Mouse (Mus musculus): ENCODE results near the gene Mrpl21.

The Mrpl21 gene

DNA sequence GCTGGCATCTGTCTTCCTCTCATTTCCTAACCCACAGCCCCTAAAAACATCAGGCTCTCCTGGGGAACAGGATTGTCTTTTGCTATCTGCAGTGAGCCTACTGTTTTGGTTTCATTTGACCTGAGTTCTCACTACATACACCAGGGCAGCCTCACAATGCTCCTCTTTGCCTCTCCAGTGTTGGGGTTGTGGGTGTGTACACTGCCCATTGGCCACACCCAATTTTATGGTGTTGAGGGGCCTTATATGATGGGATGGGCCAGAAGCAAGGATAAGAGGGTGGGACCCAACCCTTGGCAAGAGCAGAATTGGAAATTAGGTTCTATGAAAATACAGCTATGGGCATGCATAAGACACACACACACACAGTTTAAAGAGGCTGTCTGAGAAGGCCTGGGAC is 14.3 kb downstream of the Mrpl21 start:
- DNase-seq (ENCODE audit: extremely low spot score, low read depth, low spot score), result no peak

- no peak for DNase-seq (ENCODE audit: extremely low spot score, low read depth, low spot score)
Observed at GRCm38 (mm10) chr19:3297775-3298174, 15.1 kb downstream of the Mrpl21 start.

- DNase-seq (ENCODE audit: extremely low spot score, low read depth, low spot score), result no peak
Observed at GRCm38 (mm10) chr19:3304017-3304416, 21.3 kb downstream of the Mrpl21 start.

DNA sequence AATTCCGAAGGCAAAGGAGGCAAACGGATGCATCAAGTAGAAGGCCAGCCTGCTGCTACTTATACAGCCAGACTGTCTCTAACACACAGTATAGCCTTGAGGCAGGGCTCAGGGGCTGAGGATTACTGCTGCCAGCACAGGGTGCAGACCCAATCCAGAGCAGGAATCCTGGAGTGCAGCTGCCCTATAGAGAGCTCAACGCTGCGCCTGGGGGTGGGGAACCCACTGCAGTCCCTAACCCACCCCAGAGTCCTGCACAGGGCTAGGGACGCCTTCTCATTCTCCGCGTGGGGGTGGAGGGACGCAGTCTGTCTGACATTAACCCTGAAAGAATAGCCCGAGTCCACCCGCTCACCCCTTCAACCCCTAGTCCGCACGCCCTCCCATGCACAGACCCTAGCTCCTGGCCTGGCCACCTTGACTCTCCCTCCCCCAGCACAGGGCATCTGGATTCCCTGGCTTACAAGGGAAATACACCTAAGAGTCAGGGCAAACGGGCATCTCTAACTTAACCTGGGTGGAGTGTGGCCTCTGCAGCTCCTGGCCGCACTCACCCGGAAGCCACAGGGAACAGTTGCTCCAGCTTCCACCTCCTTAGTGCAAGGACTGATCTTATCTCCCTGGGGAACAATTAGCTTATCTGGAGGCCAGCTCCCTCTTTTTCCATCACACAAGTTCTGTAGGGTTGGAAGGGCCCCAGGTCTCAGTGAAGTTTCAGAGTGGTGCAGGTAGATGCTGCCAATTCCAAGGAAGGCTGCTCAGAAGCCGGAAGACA is 24.7 kb downstream of the Mrpl21 start:
- no peak for DNase-seq (ENCODE audit: extremely low spot score, low read depth, low spot score)

- DNase-seq (ENCODE audit: extremely low spot score, low read depth, low spot score), result no peak
Observed at GRCm38 (mm10) chr19:3319341-3319740, 36.6 kb downstream of the Mrpl21 start.

GRCm38 (mm10) chr19:3320086-3320485 is 37.4 kb downstream of the Mrpl21 start:
- DNase-seq (ENCODE audit: extremely low spot score, low read depth, low spot score), result no peak

DNA sequence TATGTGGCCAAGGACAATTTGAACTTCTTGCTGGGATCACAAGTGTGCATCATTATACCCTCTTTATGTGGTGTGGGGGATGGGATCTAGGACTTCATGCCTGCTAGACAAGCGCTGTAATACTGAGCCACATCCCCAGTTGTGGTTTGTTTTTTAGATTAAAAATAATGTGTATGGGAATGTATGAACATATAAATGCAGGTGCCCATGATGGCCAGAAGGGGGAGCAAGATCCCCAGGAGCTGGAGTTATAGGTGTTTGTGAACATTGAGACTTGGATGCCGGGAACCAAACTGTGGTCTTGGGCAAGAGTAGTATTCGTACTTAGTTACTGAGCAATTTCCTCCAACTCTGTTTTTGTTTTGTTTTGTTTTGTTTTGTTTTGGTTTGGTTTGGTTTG is 38.1 kb downstream of the Mrpl21 start:
- no peak for DNase-seq (ENCODE audit: extremely low spot score, low read depth, low spot score)

- no peak for DNase-seq (ENCODE audit: extremely low spot score, low read depth, low spot score)
Observed at GRCm38 (mm10) chr19:3321617-3322016, 38.9 kb downstream of the Mrpl21 start.

DNA sequence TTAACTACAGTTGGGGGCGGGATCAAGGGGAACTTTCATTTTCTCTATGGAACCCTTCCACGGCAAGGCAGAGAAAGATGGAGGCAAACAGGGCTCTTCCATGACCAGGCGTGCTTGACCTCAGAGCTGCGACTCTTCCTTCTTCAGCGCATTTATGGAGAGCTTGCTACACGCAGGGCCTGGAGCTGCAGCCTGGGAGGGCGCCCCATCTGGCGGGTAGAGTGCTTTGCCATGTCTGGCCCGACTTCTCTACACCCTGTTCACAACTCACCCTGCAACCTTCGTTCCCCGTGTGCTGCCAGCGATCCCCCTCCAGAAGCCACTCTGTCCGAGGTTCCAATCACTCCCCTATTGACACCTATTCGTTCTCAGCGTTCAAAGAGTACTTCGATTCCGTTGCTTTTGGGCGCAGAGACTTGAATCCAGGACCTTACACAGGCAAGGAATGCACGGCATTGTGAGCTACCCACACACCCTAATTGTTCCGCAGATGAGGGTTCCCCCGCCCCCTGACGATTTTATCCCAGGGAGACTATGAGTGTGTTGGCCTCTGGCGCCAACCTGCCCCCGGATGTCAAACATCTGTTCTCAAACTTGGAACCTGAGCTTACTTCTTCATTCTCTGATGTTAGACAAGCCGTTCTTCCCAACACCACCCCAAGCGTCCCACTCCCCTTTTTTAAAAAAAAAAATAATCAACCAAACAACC is 39.7 kb downstream of the Mrpl21 start, which contains the start of gene Cpt1a:
Cpt1a (plus strand) TSS at position 74 of the 709 bp plus-strand sequence.
- DNase-seq (ENCODE audit: extremely low spot score, low read depth, low spot score), result no peak

DNA sequence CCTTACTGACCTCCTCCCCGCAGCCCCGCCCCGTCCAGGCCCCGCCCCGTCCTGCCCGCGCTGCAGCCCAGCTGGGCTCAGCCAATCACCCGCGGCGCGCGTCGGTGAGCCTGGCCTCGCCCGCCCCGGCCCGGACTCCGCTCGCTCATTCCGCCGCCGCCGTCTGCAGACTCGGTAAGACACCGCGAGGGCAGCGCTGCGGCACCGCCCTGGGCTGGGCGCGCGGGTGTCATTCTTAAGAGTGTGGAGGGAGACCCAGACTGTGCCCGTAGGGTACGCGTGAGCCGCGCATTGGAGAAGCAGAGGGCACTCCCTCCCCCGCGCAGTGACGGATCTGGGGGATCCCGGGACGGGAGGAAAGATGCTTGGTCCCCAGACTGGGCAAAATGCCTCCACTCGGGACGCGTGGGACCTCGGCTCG is 40.5 kb downstream of the Mrpl21 start:
- DNase-seq (ENCODE audit: extremely low spot score, low read depth, low spot score), result no peak

DNA sequence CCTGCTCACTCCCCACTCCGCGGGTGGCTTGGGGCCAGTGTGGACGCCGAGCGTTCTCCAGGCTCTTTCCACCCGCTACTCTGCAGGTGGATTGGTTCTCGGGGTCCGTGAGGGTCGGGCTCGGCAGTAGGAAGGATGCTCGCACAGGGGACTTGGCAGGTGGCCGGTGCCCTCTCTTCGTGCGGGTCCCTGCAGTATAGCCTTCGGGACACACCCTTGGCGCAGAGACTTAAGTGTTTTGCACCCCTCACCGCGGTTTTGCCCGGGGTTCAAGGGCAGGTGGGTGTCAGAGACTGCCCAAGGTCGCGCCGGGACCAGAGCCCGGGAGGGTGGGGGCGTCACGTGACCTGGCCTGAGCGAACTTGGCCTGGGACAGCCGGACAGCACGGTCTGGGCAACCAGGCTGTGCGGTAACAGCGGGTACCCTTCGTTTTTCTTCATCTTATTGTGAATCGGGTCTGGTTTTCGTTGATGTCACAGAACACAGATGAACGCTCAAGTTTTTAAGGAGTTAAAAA is 41.1 kb downstream of the Mrpl21 start:
- no peak for DNase-seq (ENCODE audit: extremely low spot score, low read depth, low spot score)

GRCm38 (mm10) chr19:3324271-3324811 is 41.6 kb downstream of the Mrpl21 start:
- DNase-seq (ENCODE audit: extremely low spot score, low read depth, low spot score), result no peak

GRCm38 (mm10) chr19:3324931-3325711 is 42.4 kb downstream of the Mrpl21 start:
- DNase-seq (ENCODE audit: extremely low spot score, low read depth, low spot score), result no peak

DNA sequence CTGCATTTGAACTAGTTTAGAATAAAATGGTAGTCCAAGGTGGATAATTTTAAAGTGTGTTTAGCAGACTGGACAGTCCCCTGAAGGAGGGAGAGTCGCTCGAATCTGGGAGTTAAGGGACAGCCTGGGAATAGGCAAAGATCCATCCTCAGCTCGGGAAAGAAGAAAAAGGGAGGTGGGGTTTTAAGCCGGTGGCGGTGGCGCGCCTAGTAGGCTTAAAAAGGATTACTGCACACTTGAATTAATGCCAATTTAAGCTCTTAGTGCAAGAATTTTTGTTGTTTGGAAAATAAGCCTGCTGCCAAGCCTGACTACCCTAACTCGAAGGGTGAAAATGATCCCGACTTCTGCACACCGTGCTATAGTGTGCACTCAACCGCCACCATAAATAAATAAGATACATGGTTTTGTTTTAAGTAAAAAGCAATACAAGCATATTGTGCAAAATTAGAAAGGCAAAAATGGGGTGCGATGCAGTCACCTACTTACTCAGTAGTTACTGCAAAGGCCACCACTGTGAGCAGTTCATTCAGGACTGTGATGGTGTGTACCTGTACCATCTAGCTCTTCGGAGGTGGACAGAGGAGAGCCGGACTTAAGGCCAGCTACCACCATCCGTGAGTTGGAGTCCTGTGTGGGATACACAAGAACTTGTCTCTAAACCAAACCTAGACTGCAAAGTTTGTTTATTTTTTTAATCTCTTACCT is 43.2 kb downstream of the Mrpl21 start:
- DNase-seq (ENCODE audit: extremely low spot score, low read depth, low spot score), result no peak

GRCm38 (mm10) chr19:3326479-3327047 is 43.9 kb downstream of the Mrpl21 start:
- DNase-seq (ENCODE audit: extremely low spot score, low read depth, low spot score), result no peak

- DNase-seq (ENCODE audit: extremely low spot score, low read depth, low spot score), result no peak
Observed at GRCm38 (mm10) chr19:3333247-3333646, 50.5 kb downstream of the Mrpl21 start.

DNA sequence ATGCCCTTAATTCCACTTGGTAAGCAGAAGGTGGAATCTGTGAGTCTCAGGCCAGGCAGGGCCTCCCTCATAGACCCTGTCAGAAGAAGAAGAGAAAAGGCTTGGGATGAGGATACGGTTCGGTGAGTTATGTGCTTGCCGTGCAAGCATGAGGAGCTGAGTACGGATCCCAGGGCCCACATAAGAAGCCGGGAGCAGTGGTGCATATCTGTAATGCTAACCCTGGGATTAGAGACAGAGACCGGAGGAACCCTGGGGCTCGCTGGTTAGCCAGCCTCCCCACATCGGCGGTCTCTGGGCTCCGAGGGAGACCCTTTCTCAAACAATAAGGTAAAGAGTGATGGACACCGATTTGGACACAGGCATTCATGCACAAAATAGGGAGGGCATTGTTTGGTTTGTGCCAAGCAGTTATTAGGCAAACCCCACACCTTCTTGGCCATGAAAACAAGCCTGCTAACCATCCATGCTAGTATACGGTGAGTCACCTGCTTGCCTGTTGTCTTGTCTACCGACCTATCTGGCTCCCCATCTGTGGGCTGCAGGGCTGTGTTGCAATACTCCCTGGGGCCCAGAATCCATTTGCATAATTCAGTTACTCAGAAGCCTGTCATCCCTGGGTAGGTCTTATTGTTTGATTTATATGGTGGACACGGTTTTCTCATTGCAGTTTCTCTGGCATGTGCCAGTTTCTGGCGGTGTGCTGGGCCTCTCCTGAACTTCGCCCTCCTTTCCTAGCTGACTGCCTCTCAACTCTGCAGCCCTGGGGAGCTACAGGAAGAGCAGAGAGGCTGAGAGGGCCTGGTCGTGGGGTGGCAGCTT is 51.2 kb downstream of the Mrpl21 start:
- no peak for DNase-seq (ENCODE audit: extremely low spot score, low read depth, low spot score)

DNA sequence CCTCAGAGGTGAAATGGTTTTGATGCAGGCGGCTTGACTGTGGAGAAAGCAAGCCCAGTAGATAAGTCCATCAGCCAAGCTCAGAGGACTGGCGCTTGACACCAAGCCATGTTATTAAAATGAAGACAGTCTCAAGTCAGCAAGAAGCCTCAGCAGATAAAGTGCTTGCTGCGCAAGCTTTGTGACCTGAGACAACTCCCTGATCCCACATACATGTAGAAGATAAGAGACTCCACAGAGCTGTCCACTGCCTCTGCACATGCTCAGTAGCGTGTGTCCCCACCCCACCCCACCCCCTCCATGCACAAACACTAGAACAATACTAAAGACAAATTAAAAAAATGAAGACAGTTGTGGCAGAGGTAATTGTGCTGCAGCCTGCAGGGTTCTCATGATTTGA is 51.8 kb downstream of the Mrpl21 start:
- no peak for DNase-seq (ENCODE audit: extremely low spot score, low read depth, low spot score)

GRCm38 (mm10) chr19:3335917-3336316 is 53.2 kb downstream of the Mrpl21 start:
- no peak for DNase-seq (ENCODE audit: extremely low spot score, low read depth, low spot score)
